Mouse (Mus musculus): ENCODE measurements around the gene Cs.

- TF ChIP-seq CTCF (IDR thresholded peaks at IDR 0.05; ENCODE audit: insufficient read depth, low read length) (no peak), POLR2A (IDR thresholded peaks at IDR 0.05; ENCODE audit: borderline replicate concordance, extremely low read depth, low read depth, low read length) (no peak)
These were observed 1.3 kb upstream of the Cs start for GRCm38 (mm10) chr10:128336195-128336594.
